ENCODE assay signal across 10 mouse cellular contexts in the genomic region with DNA sequence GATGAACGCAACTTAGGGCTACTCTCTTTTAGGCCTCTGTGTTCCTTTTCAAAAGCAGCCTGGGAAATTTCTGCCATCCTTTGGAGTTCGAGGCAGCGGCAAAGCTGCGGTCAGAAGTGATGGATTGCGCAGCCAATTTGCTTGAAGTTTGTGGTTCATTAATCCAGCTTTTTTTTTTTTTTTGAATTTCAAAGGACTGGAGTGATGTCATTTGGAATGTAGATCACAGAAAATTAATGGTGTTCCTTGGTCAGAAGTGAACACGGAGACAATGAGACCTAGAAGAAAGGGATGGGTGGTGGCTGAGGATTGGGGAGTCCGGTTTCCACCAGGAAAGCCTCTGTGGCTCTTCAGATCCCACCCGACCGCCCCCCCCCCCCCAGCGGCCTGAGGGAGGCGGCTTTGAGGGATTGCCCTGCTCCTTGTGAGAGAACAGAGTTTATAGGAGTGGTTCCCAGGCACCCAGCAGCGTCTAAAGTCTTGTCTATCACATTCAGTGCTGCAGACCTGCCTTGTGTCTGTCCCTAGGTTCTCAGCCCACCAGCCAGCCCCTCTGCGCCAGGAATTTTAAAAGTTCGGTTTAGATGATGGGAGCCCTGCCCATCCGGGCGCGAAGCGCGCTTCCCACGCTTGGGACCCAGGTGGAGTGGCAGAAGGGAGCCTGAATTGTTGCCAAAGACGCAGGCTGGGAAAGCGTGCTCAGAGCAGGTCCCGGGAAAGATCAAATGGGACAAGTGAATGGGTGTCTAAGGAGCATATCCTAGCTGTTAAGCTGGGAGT.
A peak's percentile ranks its signal among the peaks of the same experiment; 100 is the strongest.
DNase-seq lines count a peak whose midpoint lies in the region; ATAC-seq and TF ChIP-seq lines count a peak whose summit lies in the region.
"Had no signal": no experiment of that assay in that cellular context is flagged by ENCODE, and none has a peak within 500 bp of the region (broad histone marks: within the 10 kb centered on the region; RNA-seq: fewer than 3 reads in every experiment).

No protein-coding gene starts in this region.

- 16% methylated on average over 22 of the region's 23 CpGs for WGBS in intestine, embryonic 14.5 days
- WGBS in intestine, embryonic 16.5 days = 16% methylated on average over 23 of the region's 23 CpGs
- WGBS in embryonic facial prominence, embryonic 13.5 days = 24% methylated on average over 23 of the region's 23 CpGs
- 4% methylated on average over 23 of the region's 23 CpGs for WGBS in neural tube, embryonic 14.5 days
- 15% methylated on average over 23 of the region's 23 CpGs for WGBS in lung, postnatal 0 days

- peak overlapping the region; percentile 25; the same call in 1 of the 2 replicates for H3K4me2 ChIP-seq in intestine, embryonic 14.5 days (ENCODE audit: low read length)
- no peak overlapping the region for H3K4me2 ChIP-seq in intestine, embryonic 16.5 days (ENCODE audit: low read depth, low read length)
- H3K4me2 ChIP-seq in embryonic facial prominence, embryonic 13.5 days = peak overlapping the region; percentile 31
- peak overlapping the region; percentile 32; the same call in 1 of the 2 replicates for H3K4me2 ChIP-seq in neural tube, embryonic 14.5 days (ENCODE audit: low read depth, low read length)
- no peak overlapping the region for H3K4me2 ChIP-seq in lung, postnatal 0 days (replicated peaks; ENCODE audit: low read depth, low read length)
- H3K4me2 ChIP-seq: liver, embryonic 13.5 days; stomach, embryonic 15.5 days had no signal

- H3K9me3 ChIP-seq in intestine, embryonic 14.5 days (ENCODE audit: control insufficient read depth, low read length) = no peaks in the 10 kb centered on the region
- no peaks in the 10 kb centered on the region for H3K9me3 ChIP-seq in intestine, embryonic 16.5 days (ENCODE audit: control insufficient read depth, low read length)
- H3K9me3 ChIP-seq in embryonic facial prominence, embryonic 13.5 days = no peaks in the 10 kb centered on the region
- no peaks in the 10 kb centered on the region; the same call in 1 of the 2 replicates for H3K9me3 ChIP-seq in neural tube, embryonic 14.5 days (ENCODE audit: control insufficient read depth, low read length)
- no peaks in the 10 kb centered on the region for H3K9me3 ChIP-seq in lung, postnatal 0 days (ENCODE audit: low read length)
- H3K9me3 ChIP-seq: liver, embryonic 13.5 days; stomach, embryonic 15.5 days had no signal

- no peak overlapping the region for H3K9ac ChIP-seq in intestine, embryonic 14.5 days (ENCODE audit: low read length)
- no peak overlapping the region for H3K9ac ChIP-seq in intestine, embryonic 16.5 days (ENCODE audit: low read depth, low read length)
- H3K9ac ChIP-seq in embryonic facial prominence, embryonic 13.5 days = no peak overlapping the region
- H3K9ac ChIP-seq in neural tube, embryonic 14.5 days (replicated peaks; ENCODE audit: low read depth, low read length) = no peak overlapping the region
- no peak overlapping the region for H3K9ac ChIP-seq in lung, postnatal 0 days (replicated peaks; ENCODE audit: low read depth)
- H3K9ac ChIP-seq: liver, embryonic 13.5 days; stomach, embryonic 15.5 days had no signal

- no peak overlapping the region for H3K4me3 ChIP-seq in intestine, embryonic 14.5 days (ENCODE audit: low read depth, low read length)
- H3K4me3 ChIP-seq in intestine, embryonic 16.5 days (ENCODE audit: low read length) = no peak overlapping the region
- H3K4me3 ChIP-seq in embryonic facial prominence, embryonic 13.5 days = no peak overlapping the region
- H3K4me3 ChIP-seq in neural tube, embryonic 14.5 days (ENCODE audit: low read depth, low read length) = no peak overlapping the region
- no peak overlapping the region for H3K4me3 ChIP-seq in lung, postnatal 0 days (ENCODE audit: low read depth, low read length)
- H3K4me3 ChIP-seq: liver, embryonic 13.5 days; stomach, embryonic 15.5 days had no signal

- no peaks in the 10 kb centered on the region for H3K36me3 ChIP-seq in intestine, embryonic 14.5 days (ENCODE audit: control insufficient read depth, insufficient read depth, low read length)
- no peaks in the 10 kb centered on the region for H3K36me3 ChIP-seq in intestine, embryonic 16.5 days (ENCODE audit: control insufficient read depth, insufficient read depth, low read length)
- H3K36me3 ChIP-seq in embryonic facial prominence, embryonic 13.5 days = no peaks in the 10 kb centered on the region
- no peaks in the 10 kb centered on the region for H3K36me3 ChIP-seq in neural tube, embryonic 14.5 days (ENCODE audit: control insufficient read depth, insufficient read depth, low read length)
- no peaks in the 10 kb centered on the region for H3K36me3 ChIP-seq in lung, postnatal 0 days (ENCODE audit: insufficient read depth, low read length)
- H3K36me3 ChIP-seq: liver, embryonic 13.5 days; stomach, embryonic 15.5 days had no signal

- H3K4me1 ChIP-seq in intestine, embryonic 14.5 days (replicated peaks; ENCODE audit: control insufficient read depth, insufficient read depth, low read length) = no peaks in the 10 kb centered on the region
- H3K4me1 ChIP-seq in intestine, embryonic 16.5 days (ENCODE audit: control insufficient read depth, insufficient read depth, low read length) = no peaks in the 10 kb centered on the region
- H3K4me1 ChIP-seq in embryonic facial prominence, embryonic 13.5 days = peaks cover 9% of the 10 kb centered on the region; the same call in 1 of the 2 replicates
- no peaks in the 10 kb centered on the region for H3K4me1 ChIP-seq in neural tube, embryonic 14.5 days (ENCODE audit: control insufficient read depth, insufficient read depth, low read length)
- no peaks in the 10 kb centered on the region for H3K4me1 ChIP-seq in lung, postnatal 0 days (ENCODE audit: insufficient read depth, low read depth, low read length)
- H3K4me1 ChIP-seq: liver, embryonic 13.5 days; stomach, embryonic 15.5 days had no signal

- no peak for TF ChIP-seq CTCF in lung, postnatal 0 days (IDR thresholded peaks at IDR 0.05)

- no peak overlapping the region for H3K27ac ChIP-seq in intestine, embryonic 14.5 days (ENCODE audit: low read depth)
- no peak overlapping the region for H3K27ac ChIP-seq in intestine, embryonic 16.5 days (ENCODE audit: low read length)
- H3K27ac ChIP-seq in embryonic facial prominence, embryonic 13.5 days = no peak overlapping the region
- H3K27ac ChIP-seq in neural tube, embryonic 14.5 days (ENCODE audit: low read depth, low read length) = no peak overlapping the region
- no peak overlapping the region for H3K27ac ChIP-seq in lung, postnatal 0 days (ENCODE audit: low read length)
- H3K27ac ChIP-seq: liver, embryonic 13.5 days; stomach, embryonic 15.5 days had no signal

- no peaks in the 10 kb centered on the region for H3K27me3 ChIP-seq in intestine, embryonic 14.5 days (replicated peaks; ENCODE audit: control insufficient read depth, insufficient read depth, low read length)
- H3K27me3 ChIP-seq in intestine, embryonic 16.5 days (replicated peaks; ENCODE audit: control insufficient read depth, insufficient read depth, low read length) = no peaks in the 10 kb centered on the region
- H3K27me3 ChIP-seq in embryonic facial prominence, embryonic 13.5 days = peaks cover 6% of the 10 kb centered on the region; the same call in 1 of the 2 replicates
- no peaks in the 10 kb centered on the region for H3K27me3 ChIP-seq in neural tube, embryonic 14.5 days (ENCODE audit: control insufficient read depth, insufficient read depth, low read length)
- no peaks in the 10 kb centered on the region for H3K27me3 ChIP-seq in lung, postnatal 0 days (replicated peaks; ENCODE audit: insufficient read depth, low read length)
- H3K27me3 ChIP-seq: liver, embryonic 13.5 days; stomach, embryonic 15.5 days had no signal

- TF ChIP-seq EP300 in lung, postnatal 0 days (IDR thresholded peaks at IDR 0.05) = no peak

- DNase-seq in intestine, embryonic 14.5 days (ENCODE audit: low spot score) = no peak
- DNase-seq in layer of hippocampus, postnatal 10 days (ENCODE audit: low spot score in 2 of 2) = peak; percentile 81 to 84
- DNase-seq in lung, postnatal 14 days = no peak
- DNase-seq in lung, postnatal 0 days (ENCODE audit: low spot score) = no peak
- DNase-seq: liver, embryonic 13.5 days had no signal

- ATAC-seq in intestine, embryonic 14.5 days (replicated peaks; ENCODE audit: low FRiP score, low TSS enrichment, low read depth) = no peak
- ATAC-seq in intestine, embryonic 16.5 days = no peak
- ATAC-seq in embryonic facial prominence, embryonic 13.5 days (ENCODE audit: insufficient number of reproducible peaks, insufficient read depth, low FRiP score, low TSS enrichment, low read depth) = no peak
- peak; percentile 94 for ATAC-seq in neural tube, embryonic 14.5 days (ENCODE audit: low read depth)
- no peak for ATAC-seq in CD4-positive, CD25-positive, alpha-beta regulatory T cell, adult 4 months
- ATAC-seq in lung, postnatal 0 days = no peak

Comparison
In these comparisons a context has a peak if more than half of its experiments do, and no peak if none do; other contexts are left out.
1. H3K4me2 ChIP-seq: peak in intestine, embryonic 14.5 days (single experiment), embryonic facial prominence, embryonic 13.5 days (single experiment) and neural tube, embryonic 14.5 days (single experiment); none in intestine, embryonic 16.5 days (single experiment) and lung, postnatal 0 days (single experiment).
2. DNase-seq: peak in layer of hippocampus, postnatal 10 days (2 of 2); none in intestine, embryonic 14.5 days (single experiment), lung, postnatal 14 days (single experiment) and lung, postnatal 0 days (single experiment).